Mouse (Mus musculus): ENCODE data around the gene Scnn1g.

- no peak for TF ChIP-seq CTCF (IDR thresholded peaks at IDR 0.05; ENCODE audit: control insufficient read depth, insufficient read depth, insufficient replicate concordance, low read depth, low read length)
- no peak for TF ChIP-seq POLR2A (IDR thresholded peaks at IDR 0.05; ENCODE audit: control insufficient read depth, low read depth, low read length)
Measured at GRCm38 (mm10) chr7:121697170-121697569, 37.1 kb upstream of the Scnn1g start.

Data from testis, adult 2 months (tissue).